Mouse (Mus musculus) kidney, embryonic 16.5 days (tissue): ENCODE measurements around the gene Fam102b. TPM values are rescaled to one million over a fixed set of nuclear protein-coding genes. Genes with fewer than 3 reads are reported as not detected.

Experiments
- ATAC-seq: fragments of 200-750 bp; cut with Nextera tagmentation; 2 replicates; pipeline ENCODE4 v1.8.0; 2017; ENCODE audit warnings: moderate TSS enrichment; ENCODE audit not compliant: low FRiP score, low TSS enrichment
- H3K27ac ChIP-seq: fragments of 300-500 bp; sonication (generic); 2 replicates; pipeline ENCODE4 v1.5.1; 2014; ENCODE audit warnings: low read length
- H3K27me3 ChIP-seq: fragments of 300-500 bp; sonication (generic); 2 replicates; pipeline ENCODE4 v1.6.1; 2014; ENCODE audit warnings: low read length, control low read depth, mixed read lengths; ENCODE audit not compliant: insufficient read depth
- H3K36me3 ChIP-seq: fragments of 300-500 bp; sonication (generic); 2 replicates; pipeline ENCODE4 v1.6.1; 2014; ENCODE audit warnings: low read length, control low read depth, mixed read lengths; ENCODE audit not compliant: insufficient read depth
- H3K4me1 ChIP-seq: fragments of 300-500 bp; sonication (generic); 2 replicates; pipeline ENCODE4 v1.6.1; 2014; ENCODE audit warnings: low read length, control low read depth, mixed read lengths; ENCODE audit not compliant: insufficient read depth
- H3K4me2 ChIP-seq: fragments of 300-500 bp; sonication (generic); replicated peaks from 2 replicates; pipeline ENCODE4 v1.6.1; 2014; ENCODE audit warnings: low read depth, low read length
- H3K4me3 ChIP-seq: fragments of 300-500 bp; sonication (generic); 2 replicates; pipeline ENCODE4 v1.5.1; 2014; ENCODE audit warnings: mild to moderate bottlenecking, low read length
- H3K9ac ChIP-seq: fragments of 300-500 bp; sonication (generic); replicated peaks from 2 replicates; pipeline ENCODE4 v1.6.1; 2014; ENCODE audit warnings: low read length
- H3K9me3 ChIP-seq: fragments of 300-500 bp; sonication (generic); 2 replicates; pipeline ENCODE4 v1.6.1; 2016; ENCODE audit warnings: low read length, control low read depth
- WGBS: fragments of 180-500 bp; shearing (Covaris S2); extraction: QIAGEN DNeasy Blood & Tissue Kit; methylation state at CpG from one replicate; pipeline ENCODE4 v1.1.7; 2014; 5-methylcytosine and 5-hydroxymethylcytosine counted together
- polyA plus RNA-seq: library from polyadenylated mRNA; unstranded; fragments of >200 nt; fragmentation: Nextera tagmentation; extraction: Ambion mirVana; gene quantifications from 2 replicates; pipeline ENCODE4 v1.2.1, GENCODE M21; 2015

Fam102b gene
- polyA plus RNA-seq, 1 experiment from 2014 or later: 4.1 TPM

GRCm38 (mm10) chr3:108989971-108990548 lies 37.3 kb downstream of the Fam102b start:
- 89% methylated on average over 9 of the region's 9 CpGs for WGBS
- H3K4me2 ChIP-seq: no peak overlapping the region
- no peak overlapping the region for H3K9ac ChIP-seq
- H3K4me1 ChIP-seq: no peaks in the 10 kb centered on the region
- H3K9me3 ChIP-seq: no peaks in the 10 kb centered on the region
- H3K27ac ChIP-seq: no peak overlapping the region
- H3K4me3 ChIP-seq: no peak overlapping the region
- H3K27me3 ChIP-seq: no peaks in the 10 kb centered on the region
- no peak for ATAC-seq
- peaks cover 8% of the 10 kb centered on the region; the same call in 1 of the 2 replicates for H3K36me3 ChIP-seq

GRCm38 (mm10) chr3:108987009-108987659 lies 40.3 kb downstream of the Fam102b start:
- no peaks in the 10 kb centered on the region for H3K4me1 ChIP-seq
- ATAC-seq: no peak

DNA sequence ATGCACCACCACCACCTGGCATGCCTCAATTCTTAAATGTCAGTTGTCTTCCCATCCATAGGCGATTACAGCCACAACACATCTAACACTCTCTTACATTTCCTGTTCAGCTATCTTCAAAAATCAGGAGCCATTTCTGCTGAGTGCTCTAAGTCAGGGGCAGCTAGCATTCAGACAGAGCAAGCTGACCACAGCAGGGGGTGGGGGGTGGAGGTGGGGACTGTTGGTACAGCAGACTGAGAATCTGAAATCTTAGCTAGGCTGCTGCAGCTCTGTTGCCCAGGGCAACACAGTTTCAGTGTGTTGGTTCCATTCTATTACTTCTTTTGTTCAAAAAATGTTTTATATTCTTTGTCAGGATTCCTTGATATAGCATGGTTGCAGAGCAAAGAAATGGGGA lies 40.9 kb downstream of the Fam102b start:
- peaks cover 8% of the 10 kb centered on the region; the same call in 1 of the 2 replicates for H3K36me3 ChIP-seq
- no peaks in the 10 kb centered on the region for H3K4me1 ChIP-seq
- no peak overlapping the region for H3K27ac ChIP-seq
- H3K4me3 ChIP-seq: no peak overlapping the region
- H3K27me3 ChIP-seq: no peaks in the 10 kb centered on the region
- no peak overlapping the region for H3K9ac ChIP-seq
- H3K9me3 ChIP-seq: no peaks in the 10 kb centered on the region
- 65% methylated on average over 1 of the region's 1 CpGs for WGBS
- ATAC-seq: no peak
- no peak overlapping the region for H3K4me2 ChIP-seq

More at GRCm38 (mm10) chr3:108987009-108987659, 40.3 kb downstream of the Fam102b start:
- H3K36me3 ChIP-seq: peaks cover 8% of the 10 kb centered on the region; the same call in 1 of the 2 replicates
- no peak overlapping the region for H3K4me2 ChIP-seq
- 81% methylated on average over 12 of the region's 12 CpGs for WGBS
- no peaks in the 10 kb centered on the region for H3K9me3 ChIP-seq
- H3K27me3 ChIP-seq: no peaks in the 10 kb centered on the region
- H3K27ac ChIP-seq: no peak overlapping the region
- no peak overlapping the region for H3K9ac ChIP-seq
- no peak overlapping the region for H3K4me3 ChIP-seq

GRCm38 (mm10) chr3:108983989-108984388 lies 43.4 kb downstream of the Fam102b start:
- Histone ChIP-seq H3K9me3 (no peaks in the 10 kb centered on the region), H3K4me2 (no peak overlapping the region), H3K36me3 (peaks cover 22% of the 10 kb centered on the region), H3K27me3 (no peaks in the 10 kb centered on the region), H3K27ac (no peak overlapping the region), H3K4me1 (no peaks in the 10 kb centered on the region), H3K9ac (no peak overlapping the region), H3K4me3 (no peak overlapping the region)
- 71% methylated on average over 5 of the region's 5 CpGs for WGBS
- ATAC-seq: no peak

DNA sequence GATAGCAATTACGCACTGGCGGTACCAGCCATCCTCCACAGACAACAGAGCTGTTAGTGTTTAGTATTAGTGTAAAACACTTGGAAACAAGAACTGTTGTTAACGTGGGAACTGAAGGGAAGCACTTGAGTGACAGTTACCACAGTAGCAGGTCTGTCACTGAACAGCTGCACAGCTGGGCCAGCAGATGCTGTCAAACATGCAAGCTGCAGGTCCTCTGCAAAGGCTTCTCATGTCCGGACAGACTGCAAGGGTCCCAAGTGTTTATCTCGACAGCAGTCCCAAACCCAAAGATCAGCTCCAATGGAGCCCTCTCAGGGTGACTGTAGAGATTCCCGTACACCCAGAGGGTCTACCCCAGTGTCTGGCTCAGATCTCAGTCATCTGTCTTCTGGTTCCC lies 45.5 kb downstream of the Fam102b start:
- no peaks in the 10 kb centered on the region for H3K4me1 ChIP-seq
- H3K9ac ChIP-seq: no peak overlapping the region
- no peak overlapping the region for H3K4me3 ChIP-seq
- no peak overlapping the region for H3K4me2 ChIP-seq
- H3K9me3 ChIP-seq: no peaks in the 10 kb centered on the region
- H3K36me3 ChIP-seq: peaks cover 35% of the 10 kb centered on the region
- H3K27ac ChIP-seq: no peak overlapping the region
- H3K27me3 ChIP-seq: no peaks in the 10 kb centered on the region
- no peak for ATAC-seq
- WGBS: 84% methylated on average over 6 of the region's 6 CpGs

DNA sequence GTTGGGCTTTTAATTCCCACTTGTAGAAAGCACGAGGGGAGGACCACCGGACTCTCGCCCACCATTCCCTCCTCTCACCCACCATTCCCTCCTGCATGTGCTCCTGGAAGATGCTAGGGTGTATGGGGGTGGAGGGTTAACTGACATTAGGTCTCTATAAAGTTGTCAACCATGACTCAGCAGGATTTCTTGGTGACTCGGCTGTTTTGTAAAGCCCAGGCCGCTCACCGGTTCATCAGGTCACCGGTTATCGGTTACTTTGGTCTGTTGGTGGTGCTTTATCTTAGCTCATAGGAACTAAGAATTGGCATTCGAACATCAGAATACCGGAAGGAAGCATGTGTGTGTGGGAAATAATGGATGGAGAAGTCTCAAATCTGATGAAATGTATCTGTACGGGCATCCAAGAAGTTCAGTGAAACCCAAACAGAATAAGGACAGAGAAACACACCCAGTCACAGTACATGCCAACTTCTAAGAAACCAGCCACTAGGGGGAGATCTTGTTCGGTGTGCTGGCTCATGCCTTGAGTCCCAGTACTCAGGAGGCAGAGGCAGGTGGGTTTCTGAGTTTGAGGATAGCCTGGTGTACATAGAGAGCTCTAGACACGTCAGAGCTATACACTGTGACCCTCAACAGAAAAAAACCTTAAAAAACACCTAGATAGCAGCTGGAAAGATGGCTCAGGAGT lies 49.9 kb downstream of the Fam102b start:
- Histone ChIP-seq H3K27me3 (no peaks in the 10 kb centered on the region), H3K36me3 (peaks cover 33% of the 10 kb centered on the region), H3K9me3 (no peaks in the 10 kb centered on the region), H3K4me2 (no peak overlapping the region), H3K4me1 (no peaks in the 10 kb centered on the region), H3K9ac (no peak overlapping the region), H3K27ac (no peak overlapping the region), H3K4me3 (no peak overlapping the region)
- 96% methylated on average over 13 of the region's 13 CpGs for WGBS
- ATAC-seq: no peak

DNA sequence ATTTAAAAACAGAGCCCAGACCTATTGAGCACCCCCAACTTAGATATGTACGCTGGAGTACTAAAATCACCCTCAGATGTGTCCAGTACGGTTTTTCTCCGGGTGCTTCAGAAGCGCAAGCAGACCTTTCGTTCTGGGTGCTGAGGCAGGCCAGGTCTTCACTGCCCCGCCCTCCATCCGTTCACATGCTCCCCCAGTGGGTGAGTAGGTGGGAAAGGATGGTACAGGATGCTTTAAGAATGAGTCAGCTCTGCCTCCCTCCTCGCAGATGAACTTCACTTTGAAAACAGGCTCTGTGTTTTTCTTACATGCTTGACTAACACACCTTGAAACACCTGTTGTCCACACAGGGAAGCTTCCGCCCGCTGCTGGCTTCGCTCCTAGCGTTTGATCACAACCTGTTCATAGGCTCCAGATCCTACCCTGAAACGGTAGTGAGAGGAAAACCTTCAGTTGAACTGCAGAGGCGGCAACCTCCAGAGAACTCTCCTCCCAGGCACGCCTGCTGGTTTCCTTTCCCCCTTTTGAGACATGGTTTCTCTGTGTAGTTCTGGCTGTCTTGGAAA lies 52.4 kb downstream of the Fam102b start:
- Histone ChIP-seq H3K4me3 (no peak overlapping the region), H3K9ac (no peak overlapping the region), H3K4me2 (no peak overlapping the region), H3K9me3 (no peaks in the 10 kb centered on the region), H3K27me3 (no peaks in the 10 kb centered on the region), H3K27ac (no peak overlapping the region), H3K4me1 (no peaks in the 10 kb centered on the region), H3K36me3 (peaks cover 25% of the 10 kb centered on the region)
- WGBS: 60% methylated on average over 15 of the region's 15 CpGs
- peak; percentile 54; the same call in 1 of the 2 replicates for ATAC-seq

DNA sequence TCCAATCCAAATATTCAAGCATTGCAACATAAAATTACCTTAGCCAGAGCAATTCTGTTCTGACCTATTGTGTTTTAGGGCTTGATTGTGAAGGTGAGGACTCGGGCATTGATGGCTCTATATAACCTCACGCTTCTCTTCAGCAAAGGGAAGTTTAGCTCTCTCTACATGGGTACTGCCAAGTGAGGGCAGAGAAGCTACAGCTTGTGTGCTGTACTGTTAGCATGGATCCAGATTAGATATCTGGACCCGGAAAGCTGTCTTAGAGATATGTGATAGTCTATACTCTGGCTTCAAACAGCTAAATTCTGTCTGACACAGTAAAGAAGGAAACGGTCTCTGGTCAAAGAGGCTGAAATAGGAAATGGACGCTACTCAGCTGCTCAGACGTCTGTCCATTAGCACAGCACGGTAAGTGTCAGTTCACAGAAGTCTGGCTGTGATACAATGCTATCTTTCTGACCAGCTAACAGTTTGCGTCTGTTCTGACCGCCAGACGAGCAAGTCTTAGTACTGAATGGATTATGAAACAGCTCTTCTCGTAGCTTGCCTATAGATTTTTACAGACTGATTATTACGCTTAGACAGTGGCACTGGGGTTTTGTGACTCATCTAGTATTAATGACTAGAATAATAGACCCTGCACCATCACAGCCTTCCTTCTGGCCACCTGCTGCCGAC lies 53.3 kb downstream of the Fam102b start:
- WGBS: 82% methylated on average over 13 of the region's 13 CpGs
- H3K27ac ChIP-seq: no peak overlapping the region
- no peak overlapping the region for H3K9ac ChIP-seq
- H3K4me2 ChIP-seq: no peak overlapping the region
- peaks cover 16% of the 10 kb centered on the region; the same call in 1 of the 2 replicates for H3K36me3 ChIP-seq
- no peaks in the 10 kb centered on the region for H3K27me3 ChIP-seq
- no peak for ATAC-seq
- no peak overlapping the region for H3K4me3 ChIP-seq
- no peaks in the 10 kb centered on the region for H3K4me1 ChIP-seq
- H3K9me3 ChIP-seq: no peaks in the 10 kb centered on the region

DNA sequence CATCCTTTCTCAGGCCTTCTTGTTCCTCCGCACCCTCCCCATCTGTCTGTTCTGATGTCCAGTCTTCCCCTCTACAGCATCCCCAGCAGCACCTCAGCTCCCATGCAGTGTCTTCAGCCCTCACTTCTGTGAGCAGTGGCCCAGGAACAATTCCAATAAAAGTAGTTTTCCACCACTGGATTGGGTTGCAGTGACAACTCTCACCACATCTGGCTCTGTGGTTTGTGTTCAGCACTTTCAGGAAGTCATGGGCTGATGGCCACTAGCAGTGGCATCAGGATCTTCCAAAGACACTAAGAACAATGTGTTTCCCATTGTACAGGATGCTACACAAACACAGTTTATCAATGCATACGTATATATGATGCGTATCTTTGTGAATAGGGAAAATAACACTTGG lies 61.4 kb downstream of the Fam102b start:
- no peak for ATAC-seq
- Histone ChIP-seq H3K4me1 (0 out of 2 replicates have a peak, but pooled peaks cover 4% of the 10 kb centered on the region), H3K9ac (no peak overlapping the region), H3K9me3 (no peaks in the 10 kb centered on the region), H3K27me3 (no peaks in the 10 kb centered on the region), H3K4me3 (no peak overlapping the region), H3K36me3 (no peaks in the 10 kb centered on the region), H3K4me2 (no peak overlapping the region), H3K27ac (no peak overlapping the region)
- WGBS: 95% methylated on average over 3 of the region's 3 CpGs
